Mouse (Mus musculus): ENCODE data around the gene Fam186a.
"Not testable (repeated sequence)": the region's sequence is repeated elsewhere in the genome, so short reads cannot be mapped to it uniquely, and the experiment has no call there.

The Fam186a gene

DNA sequence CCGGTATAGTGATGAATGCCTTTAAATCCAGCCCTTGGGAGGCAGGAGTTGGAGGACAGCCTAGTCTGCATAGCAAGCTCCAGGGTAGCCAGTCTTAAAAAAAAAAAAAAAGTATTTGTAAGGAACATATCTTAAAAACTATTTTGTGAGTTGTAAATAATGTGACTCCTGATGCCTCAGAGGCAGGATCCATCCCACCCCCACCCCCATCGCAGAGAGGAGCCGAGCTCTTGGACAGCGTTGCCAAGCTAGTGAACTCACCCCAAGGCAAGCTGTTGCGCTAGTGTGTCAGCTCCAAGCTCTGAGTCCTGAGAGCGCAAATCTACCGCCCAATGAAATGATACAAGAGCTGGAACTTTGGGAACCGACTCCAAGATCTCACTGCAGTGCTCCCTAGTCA lies 35.6 kb downstream of the Fam186a start:
- no peak for DNase-seq

DNA sequence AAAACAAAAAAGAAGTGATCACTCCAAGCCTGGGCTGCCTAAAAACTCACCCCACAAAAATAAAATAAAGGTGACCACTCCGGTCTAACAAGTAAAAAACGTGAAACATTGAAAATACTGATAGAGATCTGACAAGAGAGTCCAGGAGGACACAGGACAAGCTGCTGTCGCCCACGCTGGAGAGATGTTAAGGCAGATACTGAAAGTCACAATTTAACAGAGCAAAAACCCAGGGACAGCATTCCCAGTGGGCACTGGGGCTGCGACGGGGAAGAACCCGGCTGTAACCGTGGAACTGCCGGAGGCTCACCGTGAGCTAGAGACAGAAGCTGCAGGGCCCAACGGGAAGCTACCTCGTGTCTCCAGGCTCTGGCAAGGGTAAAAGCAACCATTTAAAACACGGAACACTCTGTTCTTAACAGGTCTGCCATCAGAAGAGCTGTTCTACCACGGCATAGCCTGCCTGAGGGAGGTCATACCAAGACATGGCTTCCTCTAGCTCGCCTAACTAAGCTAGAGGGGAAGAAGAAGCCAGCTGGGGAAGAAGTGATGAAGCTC lies 47.2 kb downstream of the Fam186a start:
- DNase-seq: no peak

- no peak for DNase-seq
These were observed 49.6 kb downstream of the Fam186a start for GRCm38 (mm10) chr15:99917264-99917663.

GRCm38 (mm10) chr15:99914613-99915012 lies 52.2 kb downstream of the Fam186a start:
- no peak for DNase-seq

GRCm38 (mm10) chr15:99911785-99912184 lies 55.1 kb downstream of the Fam186a start:
- DNase-seq: no peak

GRCm38 (mm10) chr15:99909339-99909996 lies 57.4 kb downstream of the Fam186a start:
- DNase-seq: peak; percentile 56 to 75

- DNase-seq: no peak
These were observed 59.3 kb downstream of the Fam186a start for GRCm38 (mm10) chr15:99907514-99907913.

GRCm38 (mm10) chr15:99907041-99907440 lies 59.8 kb downstream of the Fam186a start:
- DNase-seq: no peak

GRCm38 (mm10) chr15:99904841-99905240 lies 62.0 kb downstream of the Fam186a start:
- no peak for DNase-seq

- peak; percentile 68 to 79 for DNase-seq
These were observed 62.5 kb downstream of the Fam186a start for GRCm38 (mm10) chr15:99904333-99904732.

DNA sequence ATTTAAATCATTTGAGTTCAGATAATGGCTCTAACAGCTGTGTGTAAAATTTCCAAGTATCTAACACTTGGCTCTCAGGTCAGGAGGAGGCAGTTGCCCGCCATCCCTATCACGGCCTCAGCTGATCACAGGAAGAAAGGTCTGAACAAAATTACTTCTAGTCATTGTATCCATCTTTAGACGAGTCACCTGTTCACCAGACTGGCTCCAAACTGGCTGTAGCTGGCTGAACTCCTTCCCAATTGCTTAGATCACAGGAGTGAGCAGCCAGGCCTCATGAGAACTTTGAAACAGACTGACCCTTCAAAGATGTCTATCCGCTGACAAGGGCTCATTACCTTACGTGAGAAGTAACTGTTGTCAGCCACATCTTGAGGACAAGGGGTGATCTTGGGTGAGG lies 63.6 kb downstream of the Fam186a start:
- no peak for DNase-seq

DNA sequence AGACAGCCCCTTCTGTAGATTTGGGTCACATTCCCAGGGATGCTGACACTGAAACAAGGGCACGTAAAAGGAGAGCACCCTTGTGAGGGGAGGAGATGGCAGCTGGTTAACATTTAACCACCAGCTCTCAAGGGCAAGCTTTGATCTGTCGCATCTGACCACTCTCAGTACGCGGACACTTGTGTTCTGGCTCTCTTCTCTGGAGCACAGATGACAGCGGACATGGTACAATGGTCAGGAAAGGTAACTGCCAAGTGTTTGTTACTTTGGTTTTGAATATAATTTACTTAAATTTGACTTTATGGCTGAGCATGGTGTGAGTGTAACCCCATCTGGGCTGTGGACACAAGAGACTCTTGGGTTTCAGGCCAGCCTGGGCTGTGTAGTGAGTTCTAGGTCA lies 64.1 kb downstream of the Fam186a start:
- no peak for DNase-seq

DNA sequence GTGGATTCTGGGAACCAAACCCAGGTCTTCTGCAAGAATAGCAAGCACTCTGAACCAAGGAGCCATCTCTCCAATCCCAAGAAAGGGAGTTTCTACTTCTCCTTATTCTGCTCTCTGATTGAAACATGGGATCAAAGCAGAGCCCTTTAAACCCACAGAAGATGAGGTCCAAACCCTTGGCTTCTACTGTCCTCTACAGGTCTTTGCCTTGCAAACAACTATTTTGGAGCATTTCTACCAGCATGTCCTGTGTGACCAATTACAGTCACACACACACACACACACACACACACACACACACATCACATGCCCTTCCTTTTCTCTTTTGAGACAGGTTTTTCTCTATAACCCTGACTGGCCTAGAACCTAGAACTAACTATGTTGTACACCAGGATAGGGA lies 70.2 kb downstream of the Fam186a start:
- DNase-seq: no peak

DNA sequence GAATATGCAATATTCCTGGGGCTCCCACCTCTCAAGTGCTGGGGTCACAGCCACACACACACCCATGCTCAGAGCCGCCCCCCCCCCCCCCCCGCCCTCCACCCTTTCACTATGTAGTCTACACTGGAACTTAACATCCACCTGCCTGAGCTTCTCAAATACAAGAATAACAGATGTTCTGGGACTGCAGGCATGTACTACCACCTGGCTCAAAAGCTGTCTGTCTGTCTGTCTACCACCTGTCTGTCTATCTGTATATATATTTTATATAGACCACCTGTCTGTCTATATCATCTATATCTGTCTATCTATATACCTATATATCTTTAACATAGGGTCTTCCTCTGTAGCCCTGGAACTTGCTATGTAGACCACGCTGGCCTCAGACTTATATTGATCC lies 75.5 kb downstream of the Fam186a start:
- DNase-seq: no peak

- DNase-seq: no peak
These were observed 76.2 kb downstream of the Fam186a start for GRCm38 (mm10) chr15:99890412-99891236.

- no peak for DNase-seq
These were observed 77.5 kb downstream of the Fam186a start for GRCm38 (mm10) chr15:99889275-99889874.

GRCm38 (mm10) chr15:99887130-99887529 lies 79.7 kb downstream of the Fam186a start:
- DNase-seq: not testable (repeated sequence)

GRCm38 (mm10) chr15:99884038-99884437 lies 82.8 kb downstream of the Fam186a start:
- no peak for DNase-seq

DNA sequence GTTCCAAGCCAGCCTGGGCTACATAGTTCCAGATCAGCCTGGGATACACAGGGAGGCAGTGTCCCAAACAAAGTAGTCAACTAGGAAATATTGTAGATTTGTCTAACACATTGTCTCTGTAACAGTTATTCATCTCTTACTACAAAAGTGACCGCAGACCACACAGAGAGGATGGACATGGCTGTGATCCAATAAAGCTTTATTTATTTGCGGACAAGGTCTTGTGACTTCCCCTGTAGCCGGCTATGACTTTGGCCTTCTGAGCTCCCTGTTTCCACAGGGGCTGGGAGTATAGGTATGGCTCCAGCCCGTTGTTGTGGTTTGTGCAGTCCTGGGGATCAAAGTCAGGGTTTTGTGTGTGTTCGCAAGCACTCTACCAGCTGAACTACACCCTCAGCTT lies 88.3 kb downstream of the Fam186a start:
- no peak for DNase-seq

GRCm38 (mm10) chr15:99875334-99875869 lies 91.5 kb downstream of the Fam186a start, which contains the start of gene Lima1:
Gene Lima1 (minus strand): TSS chr15:99875456.
- DNase-seq: peak; percentile 91 to 92

DNA sequence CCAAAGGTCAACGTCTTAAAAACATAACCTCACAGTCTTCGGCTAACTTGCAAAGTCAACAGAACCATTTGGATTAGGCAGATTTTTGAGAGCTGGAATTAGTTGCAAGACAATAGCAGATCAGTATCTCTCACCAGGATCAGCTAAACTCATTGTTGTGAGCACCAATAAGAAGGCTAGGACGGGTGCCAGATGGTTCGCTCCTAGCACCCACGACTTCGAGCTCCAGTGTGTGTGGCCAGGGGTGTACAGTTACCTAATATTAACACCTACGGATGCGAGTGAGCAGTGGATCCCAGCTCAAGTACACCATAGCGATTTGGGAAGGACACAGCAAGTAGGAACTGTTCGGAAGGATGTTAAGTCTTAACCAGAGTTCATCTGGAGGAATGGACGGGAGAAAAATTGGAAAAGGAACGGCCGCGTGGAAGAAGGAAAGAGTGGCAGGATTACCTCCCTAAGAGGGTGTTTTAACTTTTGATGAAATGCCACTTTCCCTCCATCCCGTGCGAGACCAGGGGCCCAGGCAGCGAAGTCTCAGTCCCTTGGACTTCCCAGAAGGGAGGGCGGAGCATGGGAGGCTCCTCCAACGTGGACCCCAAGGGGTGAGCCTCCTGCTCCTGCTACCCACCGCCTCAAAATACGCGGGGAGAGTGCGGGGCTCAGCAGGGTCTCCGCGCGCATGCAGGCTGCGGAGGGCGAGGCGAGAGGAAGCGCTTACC lies 92.1 kb downstream of the Fam186a start:
- DNase-seq: peak; percentile 20 to 45

- DNase-seq: no peak
These were observed 94.3 kb downstream of the Fam186a start for GRCm38 (mm10) chr15:99872543-99872942.

All from cerebellum, postnatal 14 days (tissue).